Mouse (Mus musculus): ENCODE data around the gene Ccp110. TPM values are rescaled to one million over a fixed set of nuclear protein-coding genes. Genes with fewer than 3 reads are reported as not detected.

The Ccp110 gene
- polyA plus RNA-seq, 1 experiment, result 43.8 TPM

DNA sequence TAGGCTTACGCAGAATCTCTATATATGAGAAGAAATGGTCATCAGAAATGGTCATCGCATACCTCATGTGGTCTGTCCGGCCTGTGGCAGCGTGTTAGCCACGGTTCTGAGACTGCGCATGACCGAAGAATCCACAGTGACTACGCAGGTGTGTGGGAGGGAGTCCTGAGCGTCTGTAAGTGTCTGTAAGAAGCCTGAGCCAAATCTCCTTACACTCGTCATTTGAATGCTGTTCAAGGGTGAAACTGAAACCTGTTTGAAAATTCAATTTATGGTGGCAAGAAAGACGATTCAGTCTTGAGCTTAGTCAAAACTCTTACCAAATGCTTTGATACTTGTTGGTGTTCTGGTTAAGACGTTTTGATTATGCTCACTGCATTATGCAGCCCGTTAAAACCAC is 20.9 kb downstream of the Ccp110 start:
- H3K4me1 ChIP-seq (ENCODE audit: control insufficient read depth, insufficient read depth, low read length), result no peaks in the 10 kb centered on the region
- no peak overlapping the region for H3K9ac ChIP-seq (ENCODE audit: low read depth, poor library complexity, severe bottlenecking)
- H3K27me3 ChIP-seq (ENCODE audit: control insufficient read depth, insufficient read depth, low read length, poor library complexity, severe bottlenecking), result no peaks in the 10 kb centered on the region
- H3K4me3 ChIP-seq (ENCODE audit: low read depth, low read length), result no peak overlapping the region
- TF ChIP-seq POLR2A (IDR thresholded peaks at IDR 0.05; ENCODE audit: insufficient read depth, low read length) (no peak), CTCF (IDR thresholded peaks at IDR 0.05; ENCODE audit: low read depth, low read length) (no peak), EP300 (IDR thresholded peaks at IDR 0.05; ENCODE audit: insufficient read depth, low read depth, low read length) (no peak)
- no peaks in the 10 kb centered on the region for H3K9me3 ChIP-seq (replicated peaks; ENCODE audit: control insufficient read depth, insufficient read depth, low read length, poor library complexity, severe bottlenecking)
- H3K27ac ChIP-seq (ENCODE audit: insufficient read depth, low read length), result no peak overlapping the region
- peaks cover 2% of the 10 kb centered on the region; the same call in 1 of the 2 replicates for H3K36me3 ChIP-seq (ENCODE audit: control insufficient read depth, insufficient read depth, low read length, poor library complexity, severe bottlenecking)

DNA sequence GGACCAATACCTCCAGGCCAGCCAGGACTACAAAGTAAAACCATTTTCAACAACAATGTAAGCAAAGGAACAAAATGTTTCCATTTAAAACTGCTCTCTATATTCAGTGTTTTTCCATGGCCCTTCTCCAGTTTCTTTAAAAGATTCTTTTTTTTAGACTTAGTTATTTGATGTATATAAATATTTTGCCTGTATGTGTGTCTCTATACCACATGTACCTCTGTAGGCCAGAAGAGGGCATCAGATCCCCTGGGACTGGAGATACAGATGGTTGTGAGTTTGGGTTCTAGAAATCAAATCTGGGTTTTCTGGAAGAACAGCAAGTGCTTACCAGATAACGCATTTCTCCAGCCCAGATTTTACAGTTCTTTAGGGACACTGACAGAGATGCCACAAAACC is 26.4 kb downstream of the Ccp110 start:
- Histone ChIP-seq H3K36me3 (ENCODE audit: control insufficient read depth, insufficient read depth, low read length, poor library complexity, severe bottlenecking) (no peaks in the 10 kb centered on the region; the same call in 1 of the 2 replicates), H3K9me3 (replicated peaks; ENCODE audit: control insufficient read depth, insufficient read depth, low read length, poor library complexity, severe bottlenecking) (no peaks in the 10 kb centered on the region), H3K4me1 (ENCODE audit: control insufficient read depth, insufficient read depth, low read length) (no peaks in the 10 kb centered on the region), H3K9ac (ENCODE audit: low read depth, poor library complexity, severe bottlenecking) (no peak overlapping the region), H3K4me3 (ENCODE audit: low read depth, low read length) (no peak overlapping the region), H3K27me3 (ENCODE audit: control insufficient read depth, insufficient read depth, low read length, poor library complexity, severe bottlenecking) (no peaks in the 10 kb centered on the region), H3K27ac (ENCODE audit: insufficient read depth, low read length) (no peak overlapping the region)
- TF ChIP-seq EP300 (IDR thresholded peaks at IDR 0.05; ENCODE audit: insufficient read depth, low read depth, low read length) (no peak), POLR2A (IDR thresholded peaks at IDR 0.05; ENCODE audit: insufficient read depth, low read length) (no peak), CTCF (IDR thresholded peaks at IDR 0.05; ENCODE audit: low read depth, low read length) (no peak)

DNA sequence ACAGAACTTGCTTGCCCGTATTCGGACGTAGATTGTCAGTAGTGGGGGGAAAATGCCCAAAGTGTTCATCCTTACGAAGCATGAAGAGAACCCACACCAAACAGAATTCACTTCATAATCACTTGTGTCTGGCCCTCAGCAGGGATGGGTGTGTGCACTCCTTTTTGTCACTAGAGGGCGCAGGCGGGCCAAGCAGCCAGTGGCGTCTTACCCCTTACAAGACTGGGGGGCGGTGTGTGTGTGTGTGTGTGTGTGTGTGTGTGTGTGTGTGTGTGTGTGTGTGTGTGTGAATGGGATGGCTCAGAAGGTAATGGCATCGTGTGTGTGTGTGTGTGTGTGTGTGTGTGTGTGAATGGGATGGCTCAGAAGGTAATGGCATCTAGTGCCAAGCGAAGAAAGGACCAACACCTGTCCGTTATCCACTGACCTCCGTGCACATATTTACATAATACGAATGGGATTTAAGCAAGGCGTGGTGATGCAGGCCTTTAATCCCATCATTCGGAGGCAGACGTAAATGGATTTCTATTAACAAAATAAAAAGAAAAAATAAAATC is 27.7 kb downstream of the Ccp110 start, which contains the start of gene Vps35l:
Gene Vps35l, plus strand, starts transcription at position 252 of the 557 bp plus-strand sequence.
- no peaks in the 10 kb centered on the region for H3K4me1 ChIP-seq (ENCODE audit: control insufficient read depth, insufficient read depth, low read length)
- no peaks in the 10 kb centered on the region; the same call in 1 of the 2 replicates for H3K36me3 ChIP-seq (ENCODE audit: control insufficient read depth, insufficient read depth, low read length, poor library complexity, severe bottlenecking)
- no peaks in the 10 kb centered on the region for H3K9me3 ChIP-seq (replicated peaks; ENCODE audit: control insufficient read depth, insufficient read depth, low read length, poor library complexity, severe bottlenecking)
- peak within 1 kb of the TSS; percentile 91 for H3K4me3 ChIP-seq (ENCODE audit: low read depth, low read length)
- peak; percentile 80 for TF ChIP-seq CTCF (IDR thresholded peaks at IDR 0.05; ENCODE audit: low read depth, low read length)
- TF ChIP-seq EP300 (IDR thresholded peaks at IDR 0.05; ENCODE audit: insufficient read depth, low read depth, low read length), result no peak
- H3K27ac ChIP-seq (ENCODE audit: insufficient read depth, low read length), result no peak within 1 kb of the TSS
- no peaks in the 10 kb centered on the region for H3K27me3 ChIP-seq (ENCODE audit: control insufficient read depth, insufficient read depth, low read length, poor library complexity, severe bottlenecking)
- peak within 1 kb of the TSS; percentile 29; the same call in 1 of the 2 replicates for H3K9ac ChIP-seq (ENCODE audit: low read depth, poor library complexity, severe bottlenecking)

DNA sequence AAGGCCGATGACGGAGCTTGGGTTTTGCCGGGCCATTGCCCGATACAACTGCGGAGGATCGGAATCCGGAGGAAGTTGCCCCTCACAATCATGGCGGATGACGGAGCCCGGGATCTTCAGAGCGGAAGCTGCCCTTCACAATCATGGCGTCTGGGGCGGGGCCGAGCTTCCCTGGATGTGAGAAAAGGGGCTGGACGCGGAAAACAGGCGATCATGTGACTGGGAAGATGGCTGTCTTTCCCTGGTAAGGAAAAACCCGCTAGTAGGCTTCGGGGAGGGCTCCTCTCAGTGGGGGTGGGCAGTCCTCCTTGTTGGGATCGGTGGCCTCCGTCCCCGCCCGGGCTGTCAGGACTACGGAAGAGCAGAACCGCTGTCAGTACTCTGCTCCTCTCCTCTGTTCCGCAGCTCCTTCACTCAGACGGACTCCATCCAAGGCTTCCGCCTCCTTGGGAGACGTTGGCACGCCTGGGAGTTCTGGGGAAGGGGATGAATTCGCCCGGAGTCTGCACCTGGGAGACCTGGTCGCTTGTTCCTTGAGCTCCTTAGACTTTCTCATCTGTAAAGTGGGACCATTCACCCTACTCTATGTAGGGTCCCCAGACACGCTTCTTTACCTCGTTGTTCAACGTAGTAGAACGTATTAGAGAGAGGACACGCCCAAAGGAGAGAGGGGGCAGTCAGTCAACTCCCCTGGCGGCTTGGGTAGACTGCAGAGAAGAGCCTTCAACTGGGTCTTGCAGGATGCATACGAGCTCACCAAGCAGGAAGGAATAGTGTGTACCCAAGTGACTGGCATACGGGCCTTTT is 28.4 kb downstream of the Ccp110 start:
- Histone ChIP-seq H3K9ac (ENCODE audit: low read depth, poor library complexity, severe bottlenecking) (peak overlapping the region; percentile 29; the same call in 1 of the 2 replicates), H3K9me3 (replicated peaks; ENCODE audit: control insufficient read depth, insufficient read depth, low read length, poor library complexity, severe bottlenecking) (no peaks in the 10 kb centered on the region), H3K27ac (ENCODE audit: insufficient read depth, low read length) (no peak overlapping the region), H3K4me3 (ENCODE audit: low read depth, low read length) (peak overlapping the region; percentile 91), H3K36me3 (ENCODE audit: control insufficient read depth, insufficient read depth, low read length, poor library complexity, severe bottlenecking) (no peaks in the 10 kb centered on the region; the same call in 1 of the 2 replicates), H3K4me1 (ENCODE audit: control insufficient read depth, insufficient read depth, low read length) (no peaks in the 10 kb centered on the region), H3K27me3 (ENCODE audit: control insufficient read depth, insufficient read depth, low read length, poor library complexity, severe bottlenecking) (no peaks in the 10 kb centered on the region)
- TF ChIP-seq POLR2A (IDR thresholded peaks at IDR 0.05; ENCODE audit: insufficient read depth, low read length), result peak; percentile 8
- no peak for TF ChIP-seq EP300 (IDR thresholded peaks at IDR 0.05; ENCODE audit: insufficient read depth, low read depth, low read length)

DNA sequence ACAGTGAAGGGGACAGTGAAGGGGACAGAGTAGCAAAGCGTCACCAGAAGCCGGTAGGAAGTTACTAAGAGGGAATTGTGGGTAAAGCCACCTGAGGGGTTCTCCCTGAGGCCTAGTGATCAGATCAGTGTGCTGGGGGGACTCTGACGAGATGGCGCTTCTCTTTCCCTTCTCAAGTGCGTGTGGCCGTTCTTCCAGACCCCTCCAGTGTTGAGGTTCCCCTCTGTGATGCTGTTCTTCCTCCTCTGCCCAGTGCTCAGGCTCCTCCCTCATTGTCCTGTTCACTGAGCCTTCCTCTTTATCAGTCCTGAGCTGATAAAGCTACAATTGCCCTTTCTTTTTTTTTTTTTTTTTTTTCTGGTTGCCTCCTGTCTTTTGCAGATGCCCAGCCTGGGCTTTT is 29.9 kb downstream of the Ccp110 start:
- no peaks in the 10 kb centered on the region for H3K27me3 ChIP-seq (ENCODE audit: control insufficient read depth, insufficient read depth, low read length, poor library complexity, severe bottlenecking)
- H3K4me1 ChIP-seq (ENCODE audit: control insufficient read depth, insufficient read depth, low read length), result no peaks in the 10 kb centered on the region
- no peaks in the 10 kb centered on the region for H3K9me3 ChIP-seq (replicated peaks; ENCODE audit: control insufficient read depth, insufficient read depth, low read length, poor library complexity, severe bottlenecking)
- no peak overlapping the region for H3K27ac ChIP-seq (ENCODE audit: insufficient read depth, low read length)
- no peak overlapping the region for H3K4me3 ChIP-seq (ENCODE audit: low read depth, low read length)
- TF ChIP-seq CTCF (IDR thresholded peaks at IDR 0.05; ENCODE audit: low read depth, low read length) (no peak), POLR2A (IDR thresholded peaks at IDR 0.05; ENCODE audit: insufficient read depth, low read length) (no peak), EP300 (IDR thresholded peaks at IDR 0.05; ENCODE audit: insufficient read depth, low read depth, low read length) (no peak)
- no peak overlapping the region for H3K9ac ChIP-seq (ENCODE audit: low read depth, poor library complexity, severe bottlenecking)
- H3K36me3 ChIP-seq (ENCODE audit: control insufficient read depth, insufficient read depth, low read length, poor library complexity, severe bottlenecking), result no peaks in the 10 kb centered on the region

DNA sequence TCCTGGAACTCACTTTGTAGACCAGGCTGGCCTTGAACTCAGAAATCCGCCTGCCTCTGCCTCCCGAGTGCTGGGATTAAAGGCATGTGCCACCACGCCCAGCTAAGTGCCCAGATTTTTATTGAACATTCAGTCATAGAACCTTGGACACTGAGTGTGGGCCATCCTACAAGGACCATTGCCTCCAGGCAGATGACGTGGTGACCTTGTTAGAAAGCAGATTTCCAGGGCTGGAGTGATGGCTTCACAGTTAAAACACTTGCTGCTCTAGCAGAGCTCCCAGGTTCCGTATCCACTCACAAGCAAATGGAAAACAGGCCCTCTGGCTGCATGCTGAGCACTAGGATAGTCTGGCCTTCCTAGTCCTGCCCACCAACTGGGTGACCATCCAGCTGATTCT is 32.4 kb downstream of the Ccp110 start:
- Histone ChIP-seq H3K36me3 (ENCODE audit: control insufficient read depth, insufficient read depth, low read length, poor library complexity, severe bottlenecking) (0 out of 2 replicates have a peak, but pooled peaks cover 2% of the 10 kb centered on the region), H3K9ac (ENCODE audit: low read depth, poor library complexity, severe bottlenecking) (no peak overlapping the region), H3K9me3 (replicated peaks; ENCODE audit: control insufficient read depth, insufficient read depth, low read length, poor library complexity, severe bottlenecking) (no peaks in the 10 kb centered on the region), H3K4me1 (ENCODE audit: control insufficient read depth, insufficient read depth, low read length) (no peaks in the 10 kb centered on the region), H3K27me3 (ENCODE audit: control insufficient read depth, insufficient read depth, low read length, poor library complexity, severe bottlenecking) (no peaks in the 10 kb centered on the region), H3K4me3 (ENCODE audit: low read depth, low read length) (no peak overlapping the region), H3K27ac (ENCODE audit: insufficient read depth, low read length) (no peak overlapping the region)
- TF ChIP-seq POLR2A (IDR thresholded peaks at IDR 0.05; ENCODE audit: insufficient read depth, low read length) (no peak), EP300 (IDR thresholded peaks at IDR 0.05; ENCODE audit: insufficient read depth, low read depth, low read length) (no peak), CTCF (IDR thresholded peaks at IDR 0.05; ENCODE audit: low read depth, low read length) (no peak)
